Mouse (Mus musculus): ENCODE data around the gene Ociad2. TPM values are rescaled to one million over a fixed set of nuclear protein-coding genes. Genes with fewer than 3 reads are reported as not detected.
"Not testable (repeated sequence)": the region's sequence is repeated elsewhere in the genome, so short reads cannot be mapped to it uniquely, and the experiment has no call there.

Gene Ociad2
- polyA plus RNA-seq, 1 experiment from 2014 or later = 10.5 TPM

DNA sequence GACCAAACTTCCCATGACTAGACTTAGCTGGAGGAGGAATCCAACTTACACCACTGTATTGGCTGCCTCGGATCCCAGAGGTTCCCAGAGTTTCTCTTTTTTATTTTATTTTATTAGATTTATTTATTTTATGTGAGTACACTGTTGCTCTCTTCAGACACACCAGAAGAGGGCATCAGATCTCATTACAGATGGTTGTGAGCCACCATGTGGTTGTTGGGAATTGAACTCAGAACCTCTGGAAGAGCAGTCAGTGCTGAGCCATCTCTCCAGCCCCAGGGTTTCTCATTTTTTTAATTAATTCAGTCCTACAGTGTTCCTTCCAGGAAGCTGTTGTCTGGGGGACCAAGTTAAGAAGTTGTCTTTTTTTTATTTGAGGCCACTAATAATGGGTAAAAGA is 18.1 kb downstream of the Ociad2 start:
- H3K36me3 ChIP-seq; H3K4me2 ChIP-seq (replicated peaks); H3K27ac ChIP-seq; ATAC-seq (ENCODE audit: low FRiP score, low read depth); H3K27me3 ChIP-seq; H3K4me3 ChIP-seq; H3K9me3 ChIP-seq; H3K4me1 ChIP-seq; H3K9ac ChIP-seq: not testable (repeated sequence)
- 81% methylated on average over 1 of the region's 1 CpGs for WGBS

DNA sequence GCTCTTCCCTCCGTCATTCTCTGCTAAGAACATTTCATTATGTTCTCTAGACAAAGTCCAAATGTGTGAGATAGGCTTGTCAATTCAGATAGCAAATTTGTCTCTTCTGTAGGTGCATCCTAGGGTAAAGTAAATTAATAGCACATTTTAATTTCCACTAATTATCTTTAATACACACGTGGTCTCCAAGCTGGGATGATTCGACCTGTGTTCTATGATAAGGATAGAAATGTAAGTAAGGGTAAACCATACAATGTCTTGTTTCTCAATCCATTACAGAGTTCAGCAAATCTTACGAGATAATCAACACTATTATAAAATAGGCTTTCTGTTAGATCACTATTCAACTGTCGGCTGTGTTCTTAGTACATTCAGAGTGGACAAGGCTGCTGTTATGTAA is 21.5 kb downstream of the Ociad2 start:
- H3K27ac ChIP-seq = no peak overlapping the region
- no peaks in the 10 kb centered on the region for H3K4me1 ChIP-seq
- H3K36me3 ChIP-seq = peaks cover 34% of the 10 kb centered on the region
- no peak overlapping the region for H3K4me3 ChIP-seq
- H3K9me3 ChIP-seq = no peaks in the 10 kb centered on the region
- H3K4me2 ChIP-seq (replicated peaks) = no peak overlapping the region
- H3K27me3 ChIP-seq = no peaks in the 10 kb centered on the region
- 90% methylated on average over 5 of the region's 5 CpGs for WGBS
- no peak overlapping the region for H3K9ac ChIP-seq
- no peak for ATAC-seq (ENCODE audit: low FRiP score, low read depth)

DNA sequence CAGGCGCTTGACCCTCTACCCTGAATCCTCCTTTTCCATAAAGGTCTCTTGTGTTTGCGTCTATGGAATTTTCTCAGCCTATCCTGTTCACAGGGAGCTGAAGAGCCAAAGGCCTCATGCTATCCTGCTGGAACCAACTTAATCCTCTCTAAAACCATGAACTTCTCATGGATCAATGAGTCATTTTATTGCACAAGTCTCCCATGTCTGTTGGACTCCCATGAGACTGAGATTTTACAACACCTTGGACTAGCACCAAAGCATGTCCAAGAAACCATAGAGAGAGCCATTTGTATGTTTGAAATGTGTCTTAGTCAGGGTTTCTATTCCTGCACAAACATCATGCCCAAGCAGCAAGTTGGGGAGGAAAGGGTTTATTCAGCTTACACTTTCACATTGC is 26.2 kb downstream of the Ociad2 start:
- Histone ChIP-seq H3K4me1 (peaks cover 2% of the 10 kb centered on the region; the same call in 1 of the 2 replicates), H3K36me3 (peaks cover 68% of the 10 kb centered on the region), H3K9ac (no peak overlapping the region), H3K27ac (no peak overlapping the region), H3K4me2 (replicated peaks) (no peak overlapping the region), H3K4me3 (no peak overlapping the region), H3K9me3 (no peaks in the 10 kb centered on the region), H3K27me3 (no peaks in the 10 kb centered on the region)
- 94% methylated on average over 2 of the region's 2 CpGs for WGBS
- no peak for ATAC-seq (ENCODE audit: low FRiP score, low read depth)

DNA sequence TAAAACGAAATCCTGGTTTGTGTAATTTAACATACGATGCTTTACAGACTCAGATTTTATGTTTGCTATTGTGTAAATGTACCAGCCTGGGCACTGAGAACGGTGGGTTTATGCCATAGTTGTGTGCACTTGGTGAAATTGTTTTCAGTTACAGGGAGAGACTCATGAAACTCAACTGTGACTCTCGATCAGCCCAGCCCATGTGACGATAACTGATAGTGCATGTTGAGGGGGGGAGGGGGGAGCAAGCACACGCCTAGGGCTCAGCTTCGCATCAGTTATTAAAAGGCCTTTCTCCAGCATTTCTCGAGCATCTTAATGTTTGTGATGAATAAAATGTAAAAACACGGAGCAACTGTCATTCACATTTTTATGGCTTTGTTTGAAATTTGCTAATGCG is 27.2 kb downstream of the Ociad2 start:
- Histone ChIP-seq H3K4me2 (replicated peaks) (no peak overlapping the region), H3K36me3 (peaks cover 76% of the 10 kb centered on the region), H3K4me1 (peaks cover 2% of the 10 kb centered on the region; the same call in 1 of the 2 replicates), H3K4me3 (no peak overlapping the region), H3K27ac (no peak overlapping the region), H3K9me3 (no peaks in the 10 kb centered on the region), H3K9ac (no peak overlapping the region), H3K27me3 (no peaks in the 10 kb centered on the region)
- no peak for ATAC-seq (ENCODE audit: low FRiP score, low read depth)
- WGBS = 88% methylated on average over 10 of the region's 10 CpGs

DNA sequence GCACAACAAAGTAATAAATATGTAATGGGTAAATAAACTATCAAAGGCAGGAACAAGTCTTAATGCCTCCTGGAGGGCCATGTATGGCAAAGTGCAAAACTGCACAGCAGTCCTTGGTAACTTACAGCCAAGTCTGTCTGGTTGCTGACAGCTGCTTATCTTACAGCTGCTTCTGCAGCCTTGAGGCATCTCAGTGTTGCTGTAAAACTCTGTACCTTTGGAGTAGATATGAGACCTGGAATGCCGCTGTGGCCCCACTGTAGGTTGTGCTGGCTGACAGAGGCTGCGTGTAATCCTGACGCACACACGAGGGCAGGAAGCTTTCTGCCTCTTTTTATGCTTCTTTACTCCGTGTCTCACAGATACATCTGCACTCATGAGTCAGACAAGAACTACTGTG is 29.4 kb downstream of the Ociad2 start:
- Histone ChIP-seq H3K9ac (no peak overlapping the region), H3K4me3 (no peak overlapping the region), H3K27ac (no peak overlapping the region), H3K27me3 (no peaks in the 10 kb centered on the region), H3K36me3 (peaks cover 85% of the 10 kb centered on the region), H3K4me1 (peaks cover 2% of the 10 kb centered on the region; the same call in 1 of the 2 replicates), H3K9me3 (no peaks in the 10 kb centered on the region), H3K4me2 (replicated peaks) (no peak overlapping the region)
- no peak for ATAC-seq (ENCODE audit: low FRiP score, low read depth)
- 84% methylated on average over 5 of the region's 5 CpGs for WGBS

DNA sequence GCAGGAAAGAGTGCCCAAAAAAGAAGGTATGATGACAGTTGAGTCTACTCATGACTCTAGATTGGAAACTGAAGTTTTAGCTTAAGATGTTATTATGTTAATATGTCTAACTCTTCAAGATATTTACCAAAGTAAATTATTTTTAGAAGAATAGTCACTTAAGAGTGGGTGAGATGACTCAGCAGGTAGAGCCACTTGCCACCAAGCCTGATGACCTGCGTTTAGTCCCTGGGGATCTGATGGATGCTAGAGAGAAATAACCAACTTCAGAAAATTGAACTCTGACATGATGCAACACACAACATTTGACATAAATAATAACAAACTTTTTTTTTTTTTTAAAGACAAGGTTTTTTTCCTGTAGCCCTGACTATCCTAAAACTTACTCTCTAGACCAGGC is 30.4 kb downstream of the Ociad2 start:
- Histone ChIP-seq H3K9ac (no peak overlapping the region), H3K27ac (no peak overlapping the region), H3K4me1 (peaks cover 2% of the 10 kb centered on the region; the same call in 1 of the 2 replicates), H3K4me3 (no peak overlapping the region), H3K36me3 (peaks cover 83% of the 10 kb centered on the region), H3K4me2 (replicated peaks) (no peak overlapping the region), H3K9me3 (no peaks in the 10 kb centered on the region), H3K27me3 (no peaks in the 10 kb centered on the region)
- 89% methylated on average over 1 of the region's 1 CpGs for WGBS
- no peak for ATAC-seq (ENCODE audit: low FRiP score, low read depth)

DNA sequence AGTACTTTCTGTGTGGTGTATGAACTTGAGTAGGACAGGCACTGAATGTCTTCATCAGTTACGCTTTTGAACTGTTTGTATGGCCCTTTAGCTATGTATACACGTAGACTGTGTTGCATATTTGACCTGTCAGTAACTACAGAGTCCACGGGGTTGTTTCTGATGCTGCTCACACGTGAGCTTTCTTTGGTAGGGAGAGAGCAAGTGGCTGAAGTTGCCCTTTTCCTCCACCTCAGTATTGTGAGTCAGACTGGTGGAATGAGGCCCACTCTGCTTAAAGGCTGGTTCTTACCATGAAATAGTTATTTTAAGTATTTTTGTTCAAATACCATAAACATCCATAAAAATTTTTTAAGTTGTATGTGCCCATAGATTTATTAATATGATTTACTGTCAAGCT is 31.3 kb downstream of the Ociad2 start:
- no peak for ATAC-seq (ENCODE audit: low FRiP score, low read depth)

DNA sequence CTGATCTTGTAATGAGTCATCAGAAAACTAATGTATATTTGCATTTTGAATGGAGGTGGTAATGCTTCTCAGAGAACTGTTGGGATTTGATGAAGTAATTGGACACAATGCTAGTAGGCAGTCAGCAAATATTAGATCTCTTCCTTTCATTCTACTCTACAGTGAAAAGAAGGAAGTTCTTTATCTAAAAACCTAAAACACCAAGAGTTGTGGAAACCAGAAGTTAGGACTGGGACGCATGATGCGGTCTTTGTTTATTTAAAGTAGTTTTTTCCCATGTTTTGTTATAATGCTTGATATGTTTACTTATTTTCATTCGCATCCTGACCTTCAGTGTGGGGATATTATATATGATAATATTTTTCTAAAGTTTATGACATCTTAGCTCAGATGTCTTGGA is 33.5 kb downstream of the Ociad2 start:
- ATAC-seq (ENCODE audit: low FRiP score, low read depth) = no peak
- Histone ChIP-seq H3K27ac (no peak overlapping the region), H3K4me3 (no peak overlapping the region), H3K4me2 (replicated peaks) (no peak overlapping the region), H3K9me3 (no peaks in the 10 kb centered on the region), H3K4me1 (peaks cover 2% of the 10 kb centered on the region; the same call in 1 of the 2 replicates), H3K36me3 (peaks cover 73% of the 10 kb centered on the region), H3K27me3 (no peaks in the 10 kb centered on the region), H3K9ac (no peak overlapping the region)
- 97% methylated on average over 3 of the region's 3 CpGs for WGBS

More for the DNA sequence above, 31.3 kb downstream of the Ociad2 start:
- Histone ChIP-seq H3K27ac (no peak overlapping the region), H3K9me3 (no peaks in the 10 kb centered on the region), H3K4me1 (peaks cover 2% of the 10 kb centered on the region; the same call in 1 of the 2 replicates), H3K9ac (no peak overlapping the region), H3K4me3 (no peak overlapping the region), H3K27me3 (no peaks in the 10 kb centered on the region), H3K36me3 (peaks cover 81% of the 10 kb centered on the region), H3K4me2 (replicated peaks) (no peak overlapping the region)
- 90% methylated on average over 4 of the region's 4 CpGs for WGBS

DNA sequence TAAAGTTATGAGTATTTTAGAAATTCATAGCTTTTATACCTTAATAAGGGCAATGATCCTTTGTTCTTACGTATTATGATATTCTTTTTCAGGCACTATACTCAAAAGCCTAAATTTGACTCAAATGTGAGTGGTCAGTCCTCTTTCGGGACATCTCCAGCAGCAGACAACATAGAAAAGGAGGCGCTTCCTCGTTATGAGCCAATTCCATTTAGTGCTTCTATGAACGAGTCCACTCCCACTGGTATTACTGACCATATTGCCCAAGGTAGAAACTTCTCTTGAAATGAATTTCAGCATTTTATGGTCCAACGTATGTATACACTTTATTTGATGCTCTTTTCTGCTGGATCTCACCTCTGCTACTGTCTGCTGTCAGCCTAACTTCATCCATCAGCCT is 34.3 kb downstream of the Ociad2 start:
- ATAC-seq (ENCODE audit: low FRiP score, low read depth) = no peak
- Histone ChIP-seq H3K4me1 (peaks cover 1% of the 10 kb centered on the region; the same call in 1 of the 2 replicates), H3K4me2 (replicated peaks) (no peak overlapping the region), H3K9ac (no peak overlapping the region), H3K9me3 (no peaks in the 10 kb centered on the region), H3K27me3 (no peaks in the 10 kb centered on the region), H3K4me3 (no peak overlapping the region), H3K36me3 (peaks cover 78% of the 10 kb centered on the region), H3K27ac (no peak overlapping the region)
- 92% methylated on average over 6 of the region's 6 CpGs for WGBS

DNA sequence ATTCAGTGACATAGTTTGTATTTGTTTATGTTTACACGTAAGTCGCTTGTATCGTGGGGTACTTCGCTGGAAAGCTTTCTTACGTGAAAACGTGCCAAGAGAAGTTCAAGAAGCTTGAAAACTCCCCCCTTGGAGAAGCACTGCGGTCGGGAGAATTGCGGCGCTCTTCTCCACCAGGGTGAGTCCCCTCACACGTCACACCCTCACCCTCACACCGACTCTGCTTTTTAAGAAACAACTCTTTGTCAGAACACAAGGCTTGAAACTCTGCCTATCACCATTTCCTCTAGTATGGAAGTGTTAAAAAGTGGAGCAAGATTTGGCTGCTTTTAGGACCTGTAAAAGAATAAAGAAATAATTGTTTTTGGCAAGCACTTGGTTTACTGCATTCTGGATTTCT is 36.3 kb downstream of the Ociad2 start:
- no peak for ATAC-seq (ENCODE audit: low FRiP score, low read depth)

DNA sequence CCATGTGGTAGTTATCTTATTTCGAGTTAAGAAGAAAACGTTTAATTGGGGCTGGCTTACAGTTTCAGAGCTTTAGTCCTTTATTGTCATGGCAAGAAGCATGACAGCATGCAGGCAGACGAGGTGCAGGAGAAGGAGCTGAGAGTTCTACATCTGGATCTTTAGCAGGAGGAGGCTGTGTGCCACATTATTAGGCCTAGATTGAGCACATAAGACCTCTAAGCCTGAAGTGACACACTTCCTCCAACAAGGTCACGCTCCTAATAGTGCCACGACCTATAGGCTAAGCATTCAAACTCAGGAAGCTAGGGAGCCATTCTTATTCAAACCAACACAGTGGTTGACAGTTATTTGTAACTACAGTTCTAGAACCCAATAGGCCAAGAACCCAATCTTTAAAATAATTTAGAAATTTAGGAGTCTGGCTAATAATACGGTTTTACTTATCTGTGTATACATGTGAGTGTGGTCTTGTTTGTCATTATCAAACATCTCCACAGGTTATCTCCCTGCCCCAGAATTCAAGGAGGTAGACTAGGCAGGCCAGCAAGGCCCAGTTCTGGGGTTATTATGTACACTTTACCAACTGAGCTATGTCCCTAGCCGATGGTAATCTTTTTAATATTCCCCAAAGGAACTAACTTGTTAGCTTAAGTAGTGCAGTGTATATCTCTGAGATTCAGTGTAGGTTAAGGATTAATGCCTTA is 39.1 kb downstream of the Ociad2 start:
- Histone ChIP-seq H3K27ac (no peak overlapping the region), H3K4me1 (no peaks in the 10 kb centered on the region), H3K4me2 (replicated peaks) (no peak overlapping the region), H3K36me3 (peaks cover 65% of the 10 kb centered on the region), H3K9ac (no peak overlapping the region), H3K27me3 (no peaks in the 10 kb centered on the region), H3K4me3 (no peak overlapping the region), H3K9me3 (no peaks in the 10 kb centered on the region)
- WGBS = 89% methylated on average over 7 of the region's 7 CpGs
- no peak for ATAC-seq (ENCODE audit: low FRiP score, low read depth)

More for the DNA sequence above, 36.3 kb downstream of the Ociad2 start:
- Histone ChIP-seq H3K36me3 (peaks cover 76% of the 10 kb centered on the region), H3K27me3 (no peaks in the 10 kb centered on the region), H3K4me3 (no peak overlapping the region), H3K27ac (no peak overlapping the region), H3K9me3 (no peaks in the 10 kb centered on the region), H3K4me1 (no peaks in the 10 kb centered on the region), H3K4me2 (replicated peaks) (no peak overlapping the region), H3K9ac (no peak overlapping the region)
- 82% methylated on average over 12 of the region's 12 CpGs for WGBS

DNA sequence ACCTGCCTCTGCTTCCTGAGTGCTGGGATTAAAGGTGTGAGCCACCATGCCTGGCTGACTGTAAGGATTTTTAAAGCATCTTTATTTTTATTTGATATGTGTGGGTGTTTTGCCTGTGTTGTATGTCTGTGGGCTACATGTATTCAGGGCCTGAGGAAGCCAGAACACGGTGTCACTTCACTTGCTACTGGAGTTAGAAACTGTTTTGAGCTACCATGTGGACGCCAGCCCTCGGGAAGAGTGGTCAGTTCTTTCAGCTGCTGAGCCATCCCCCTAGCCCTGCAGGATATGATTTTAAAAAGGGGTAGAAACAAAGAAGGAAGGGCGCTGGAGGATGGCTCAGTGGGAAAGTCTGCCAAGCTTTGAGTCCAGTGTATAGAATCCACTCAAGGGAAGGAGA is 44.9 kb downstream of the Ociad2 start:
- no peaks in the 10 kb centered on the region for H3K9me3 ChIP-seq
- peaks cover 36% of the 10 kb centered on the region for H3K36me3 ChIP-seq
- no peak overlapping the region for H3K27ac ChIP-seq
- peaks cover 9% of the 10 kb centered on the region for H3K4me1 ChIP-seq
- H3K27me3 ChIP-seq = no peaks in the 10 kb centered on the region
- H3K4me3 ChIP-seq = no peak overlapping the region
- WGBS = 86% methylated on average over 4 of the region's 4 CpGs
- H3K9ac ChIP-seq = no peak overlapping the region
- ATAC-seq (ENCODE audit: low FRiP score, low read depth) = no peak
- H3K4me2 ChIP-seq (replicated peaks) = no peak overlapping the region

DNA sequence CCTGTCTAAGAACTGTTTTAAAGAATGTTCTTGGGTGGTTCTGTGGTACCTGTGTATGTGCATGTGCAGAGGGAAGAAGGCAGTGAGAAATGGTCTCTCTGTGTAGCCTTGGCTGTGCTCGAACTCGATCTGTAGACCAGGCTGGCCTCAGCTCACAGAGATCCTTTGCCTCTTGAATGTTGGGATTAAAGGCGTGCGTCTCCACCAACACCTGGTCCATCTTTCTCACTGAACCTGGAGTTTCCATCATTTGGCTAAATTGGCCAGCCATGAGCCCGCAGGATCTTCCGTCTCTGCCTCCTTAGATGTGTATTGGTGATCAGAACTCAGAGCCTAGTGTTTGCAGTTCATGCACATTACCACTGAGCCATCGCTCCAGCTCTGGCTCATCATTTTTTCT is 45.8 kb downstream of the Ociad2 start:
- no peaks in the 10 kb centered on the region for H3K27me3 ChIP-seq
- H3K4me1 ChIP-seq = peaks cover 9% of the 10 kb centered on the region
- H3K36me3 ChIP-seq = peaks cover 30% of the 10 kb centered on the region
- no peak for ATAC-seq (ENCODE audit: low FRiP score, low read depth)
- no peak overlapping the region for H3K4me2 ChIP-seq (replicated peaks)
- WGBS = 97% methylated on average over 7 of the region's 7 CpGs
- no peaks in the 10 kb centered on the region for H3K9me3 ChIP-seq
- no peak overlapping the region for H3K27ac ChIP-seq
- H3K9ac ChIP-seq = no peak overlapping the region
- H3K4me3 ChIP-seq = no peak overlapping the region
